23 mouse cellular contexts compared by ENCODE assay signal in the genomic region with DNA sequence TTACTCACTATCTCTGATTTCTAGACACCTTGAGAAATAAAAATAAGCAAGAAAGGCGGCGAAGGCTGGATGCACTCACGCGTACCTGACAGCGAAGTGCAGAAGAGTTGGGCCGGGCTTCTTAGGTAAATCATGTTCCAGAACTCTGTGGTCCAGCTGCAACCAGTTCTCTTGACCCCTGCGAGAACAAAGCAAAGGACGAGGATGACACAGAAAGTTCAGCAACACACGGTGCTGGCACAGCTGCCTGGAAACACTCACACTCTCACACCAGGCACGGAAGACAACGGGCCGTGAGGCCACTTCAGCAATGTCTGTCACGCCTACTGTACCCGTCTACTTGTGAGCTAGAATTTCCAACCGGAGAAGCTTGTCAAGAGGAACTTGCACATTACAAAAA.
DNase-seq lines count a peak whose midpoint lies in the region; ATAC-seq and TF ChIP-seq lines count a peak whose summit lies in the region.
"Had no signal": no experiment of that assay in that cellular context is flagged by ENCODE, and none has a peak within 500 bp of the region (broad histone marks: within the 10 kb centered on the region; RNA-seq: fewer than 3 reads in every experiment).

No protein-coding gene starts in this region.

- H3K27me3 ChIP-seq in kidney, adult 2 months (replicated peaks; ENCODE audit: control insufficient read depth, insufficient read depth, low read length): no peaks in the 10 kb centered on the region
- no peaks in the 10 kb centered on the region for H3K27me3 ChIP-seq in lung, postnatal 0 days (replicated peaks; ENCODE audit: insufficient read depth, low read length)
- H3K27me3 ChIP-seq: CH12.LX; embryonic facial prominence, embryonic 12.5 days; forebrain, embryonic 13.5 days; forebrain, embryonic 15.5 days had no signal

- intact Hi-C loops in gastrocnemius, adult 2 months (cut with DNase I): loop anchor here (2.0 kb wide), 1 partner anchor 162 kb away; no protein-coding TSS in a partner anchor

- no peak for DNase-seq in gastrocnemius, adult 2 months
- no peak for DNase-seq in gastrocnemius, postnatal 10 days
- DNase-seq in kidney, adult 2 months: peak; percentile 45
- no peak for DNase-seq in kidney, adult 18-20 months
- peak; percentile 47 to 55 for DNase-seq in kidney, postnatal 36 days
- DNase-seq in kidney, adult 11 months: no peak
- DNase-seq in lung, postnatal 0 days (ENCODE audit: low spot score): no peak
- DNase-seq: adrenal gland, adult 8-10 months; adrenal gland, postnatal 14 days; adrenal gland, postnatal 36 days; B cell, adult 2 months; cerebellum, adult 11-12 months; cerebellum, adult 2 months; cerebellum, adult 9-10 months; cerebellum, postnatal 10 days; cerebellum, postnatal 25 days had no signal

- H3K36me3 ChIP-seq in kidney, adult 2 months (ENCODE audit: control insufficient read depth, insufficient read depth, low read length): no peaks in the 10 kb centered on the region; the same call in 1 of the 2 replicates
- H3K36me3 ChIP-seq in lung, postnatal 0 days (ENCODE audit: insufficient read depth, low read length): no peaks in the 10 kb centered on the region
- H3K36me3 ChIP-seq: embryonic facial prominence, embryonic 10.5 days; embryonic facial prominence, embryonic 12.5 days; forebrain, embryonic 15.5 days had no signal

- 71% methylated on average over 15 of the region's 15 CpGs for WGBS in kidney, adult 2 months
- WGBS in lung, postnatal 0 days: 68% methylated on average over 15 of the region's 15 CpGs

- TF ChIP-seq POLR2A in kidney, adult 2 months (IDR thresholded peaks at IDR 0.05; ENCODE audit: low read depth, low read length): no peak

- peaks cover 11% of the 10 kb centered on the region for H3K4me1 ChIP-seq in kidney, adult 2 months (ENCODE audit: control insufficient read depth, insufficient read depth, low read length)
- H3K4me1 ChIP-seq in lung, postnatal 0 days (ENCODE audit: insufficient read depth, low read depth, low read length): no peaks in the 10 kb centered on the region

- no peak for TF ChIP-seq CTCF in gastrocnemius, adult 2 months (IDR thresholded peaks at IDR 0.05)
- no peak for TF ChIP-seq CTCF in kidney, adult 2 months (conservative IDR thresholded peaks at IDR 0.05; ENCODE audit: insufficient read depth, insufficient read length, low read depth, low read length)
- no peak for TF ChIP-seq CTCF in lung, postnatal 0 days (IDR thresholded peaks at IDR 0.05)

- no peak overlapping the region for H3K9ac ChIP-seq in lung, postnatal 0 days (replicated peaks; ENCODE audit: low read depth)
- H3K9ac ChIP-seq: embryonic facial prominence, embryonic 12.5 days; forebrain, embryonic 13.5 days; forebrain, embryonic 15.5 days had no signal

- no peak for ATAC-seq in lung, postnatal 0 days
- ATAC-seq: activated CD4-positive, CD25-positive, alpha-beta regulatory T cell, adult 4 months; CD4-positive, CD25-positive, alpha-beta regulatory T cell, adult 4 months; forebrain, embryonic 13.5 days; forebrain, embryonic 15.5 days had no signal

- no peak overlapping the region for H3K4me3 ChIP-seq in gastrocnemius, adult 2 months
- H3K4me3 ChIP-seq in kidney, adult 2 months (ENCODE audit: insufficient read depth, low read depth, low read length): no peak overlapping the region
- no peak overlapping the region for H3K4me3 ChIP-seq in lung, postnatal 0 days (ENCODE audit: low read depth, low read length)
- H3K4me3 ChIP-seq: embryonic facial prominence, embryonic 10.5 days; embryonic facial prominence, embryonic 12.5 days; forebrain, embryonic 13.5 days; forebrain, embryonic 15.5 days had no signal

- TF ChIP-seq EP300 in lung, postnatal 0 days (IDR thresholded peaks at IDR 0.05): no peak

- H3K27ac ChIP-seq in gastrocnemius, adult 2 months: peak overlapping the region; percentile 83; the same call in 1 of the 2 replicates
- H3K27ac ChIP-seq in kidney, adult 2 months (ENCODE audit: insufficient read depth, low read depth, low read length): no peak overlapping the region
- H3K27ac ChIP-seq in lung, postnatal 0 days (ENCODE audit: low read length): no peak overlapping the region
- H3K27ac ChIP-seq: embryonic facial prominence, embryonic 10.5 days; embryonic facial prominence, embryonic 12.5 days; forebrain, embryonic 13.5 days; forebrain, embryonic 15.5 days had no signal

- H3K9me3 ChIP-seq in lung, postnatal 0 days (ENCODE audit: low read length): no peaks in the 10 kb centered on the region
- H3K9me3 ChIP-seq: embryonic facial prominence, embryonic 10.5 days; embryonic facial prominence, embryonic 12.5 days; forebrain, embryonic 13.5 days; forebrain, embryonic 15.5 days had no signal

- H3K4me2 ChIP-seq in lung, postnatal 0 days (replicated peaks; ENCODE audit: low read depth, low read length): no peak overlapping the region
- H3K4me2 ChIP-seq: embryonic facial prominence, embryonic 12.5 days; forebrain, embryonic 13.5 days; forebrain, embryonic 15.5 days had no signal

Comparison
In these comparisons a context has a peak if more than half of its experiments do, and no peak if none do; other contexts are left out.
1. DNase-seq: peak in kidney, adult 2 months (single experiment) and kidney, postnatal 36 days (2 of 2); none in gastrocnemius, adult 2 months (single experiment), gastrocnemius, postnatal 10 days (single experiment), kidney, adult 18-20 months (single experiment), kidney, adult 11 months (single experiment) and lung, postnatal 0 days (single experiment).